Mouse (Mus musculus): ENCODE measurements around the gene Egfl8.
A peak's percentile ranks its signal among the peaks of the same experiment; 100 is the strongest.

The Egfl8 gene

GRCm38 (mm10) chr17:34648141-34648890 is 32.5 kb upstream of the Egfl8 start:
- DNase-seq, result no peak

GRCm38 (mm10) chr17:34646906-34647787 is 31.4 kb upstream of the Egfl8 start, which contains the start of gene Atf6b:
Gene Atf6b (plus strand): TSS chr17:34647146.
- peak; percentile 98 for DNase-seq

GRCm38 (mm10) chr17:34645831-34646511 is 30.2 kb upstream of the Egfl8 start:
- no peak for DNase-seq

- DNase-seq, result no peak
These were observed 29.6 kb upstream of the Egfl8 start for GRCm38 (mm10) chr17:34645256-34645829.

- DNase-seq, result peak; percentile 97
These were observed 28.8 kb upstream of the Egfl8 start, which contains the start of gene Fkbpl for GRCm38 (mm10) chr17:34644608-34645007. Gene Fkbpl (plus strand): TSS chr17:34644764.

GRCm38 (mm10) chr17:34643944-34644343 is 28.2 kb upstream of the Egfl8 start:
- no peak for DNase-seq

- no peak for DNase-seq
These were observed 27.6 kb upstream of the Egfl8 start for GRCm38 (mm10) chr17:34643379-34643778.

GRCm38 (mm10) chr17:34641945-34642344 is 26.2 kb upstream of the Egfl8 start:
- no peak for DNase-seq

GRCm38 (mm10) chr17:34640778-34641601 is 25.2 kb upstream of the Egfl8 start:
- peak; percentile 63 for DNase-seq

GRCm38 (mm10) chr17:34639461-34640255 is 23.9 kb upstream of the Egfl8 start:
- no peak for DNase-seq

GRCm38 (mm10) chr17:34637459-34637858 is 21.7 kb upstream of the Egfl8 start:
- no peak for DNase-seq

- no peak for DNase-seq
These were observed 19.9 kb upstream of the Egfl8 start for GRCm38 (mm10) chr17:34635671-34636070.

- DNase-seq, result peak; percentile 88
These were observed 16.5 kb upstream of the Egfl8 start for GRCm38 (mm10) chr17:34632261-34632691.

GRCm38 (mm10) chr17:34631647-34632046 is 15.9 kb upstream of the Egfl8 start:
- DNase-seq, result no peak

GRCm38 (mm10) chr17:34630761-34631301 is 15.1 kb upstream of the Egfl8 start:
- no peak for DNase-seq

- DNase-seq, result no peak
These were observed 14.2 kb upstream of the Egfl8 start for GRCm38 (mm10) chr17:34629796-34630603.

GRCm38 (mm10) chr17:34629221-34629751 is 13.5 kb upstream of the Egfl8 start, which contains the start of gene Prrt1:
Gene Prrt1 (plus strand): TSS chr17:34629533.
- DNase-seq, result no peak

- DNase-seq, result no peak
These were observed 12.8 kb upstream of the Egfl8 start for GRCm38 (mm10) chr17:34628644-34628967.

GRCm38 (mm10) chr17:34627943-34628643 is 12.3 kb upstream of the Egfl8 start, which contains the start of gene Ppt2:
Gene Ppt2 (minus strand): TSS chr17:34628510.
- DNase-seq, result peak; percentile 71

Data from kidney, postnatal 14 days (tissue).